Mouse (Mus musculus) G1E (cell line): ENCODE measurements around the gene Sdr9c7.

ENCODE experiments used
- CTCF ChIP-seq: IDR thresholded peaks from 2 replicates; pipeline ENCODE4 v1.5.1; 2012; ENCODE audit warnings: low read depth, low read length, inconsistent platforms, mixed read lengths
- GATA1 ChIP-seq: IDR thresholded peaks from 2 replicates; pipeline ENCODE4 v1.6.1; 2012; ENCODE audit warnings: borderline replicate concordance, low read length, inconsistent platforms, mixed read lengths
- POLR2AphosphoS5 ChIP-seq: IDR thresholded peaks from 2 replicates; pipeline ENCODE4 v1.6.1; 2012; ENCODE audit warnings: low read depth, low read length, inconsistent platforms; ENCODE audit not compliant: insufficient replicate concordance
- TAL1 ChIP-seq: conservative IDR thresholded peaks from 2 replicates; pipeline ENCODE4 v1.6.1; 2012; ENCODE audit warnings: low read depth, low read length, inconsistent platforms, mixed read lengths

DNA sequence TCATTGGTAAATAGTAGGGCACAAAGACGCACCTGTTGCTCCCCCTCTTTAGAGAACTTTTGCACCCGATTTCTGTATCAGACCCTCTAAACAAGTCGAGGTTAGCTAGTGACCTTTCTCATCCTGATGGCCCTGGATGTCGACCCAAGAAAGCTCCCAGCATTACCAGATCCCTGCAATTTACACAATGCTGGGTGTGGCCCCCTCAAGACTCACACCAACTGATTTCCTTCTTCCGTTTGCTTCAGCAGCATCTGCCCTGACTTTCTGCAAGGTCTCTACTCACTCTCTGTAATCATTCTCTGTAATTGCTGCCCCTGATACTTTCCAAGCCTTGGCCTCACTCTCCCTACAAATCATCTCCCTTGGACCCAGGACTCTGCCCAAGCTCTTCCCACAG, 1.6 kb upstream of the Sdr9c7 start:
- TF ChIP-seq CTCF (no peak), GATA1 (no peak), TAL1 (no peak), POLR2AphosphoS5 (no peak)
